Mouse (Mus musculus) megakaryocyte progenitor cell, adult 5-6 weeks (primary cell): ENCODE measurements around the gene C1qtnf2. TPM values are rescaled to one million over a fixed set of nuclear protein-coding genes. Genes with fewer than 3 reads are reported as not detected.

ENCODE experiments used
- ATAC-seq: replicated peaks from 2 replicates; pipeline ENCODE4 v1.8.0; 2016; ENCODE audit warnings: mild to moderate bottlenecking, moderate TSS enrichment, inconsistent platforms; ENCODE audit not compliant: poor library complexity
- total RNA-seq, 2 experiments: library from RNA; stranded (forward) in 1 of 2; stranded (reverse) in 1 of 2; fragments of 157-497, 149-512 nt in 1 of 2; fragments of 200-1000 nt in 1 of 2; gene quantifications; 2 replicates each; pipeline versions ENCODE4 v1.2.3 to v1.2.4; 2015 to 2017

C1qtnf2 gene
- total RNA-seq, 2 experiments from 2014 or later = not detected

GRCm38 (mm10) chr11:43528683-43529499, 54.8 kb downstream of the C1qtnf2 start, which contains the start of gene Ccnjl:
TSS of gene Ccnjl (plus strand) at chr11:43528784.
- peak; percentile 64 for ATAC-seq

- ATAC-seq = no peak
Measured at GRCm38 (mm10) chr11:43530043-43530442, 56.0 kb downstream of the C1qtnf2 start.

- ATAC-seq = no peak
Measured at GRCm38 (mm10) chr11:43531619-43532018, 57.5 kb downstream of the C1qtnf2 start.

GRCm38 (mm10) chr11:43537074-43537473, 63.0 kb downstream of the C1qtnf2 start:
- no peak for ATAC-seq

GRCm38 (mm10) chr11:43539863-43540262, 65.8 kb downstream of the C1qtnf2 start:
- ATAC-seq = no peak

Other genes with a start within 250 kb of the C1qtnf2 start
- 47.0 and 54.2 TPM in 2 replicates for gene Pttg1, start 48.0 kb upstream of the C1qtnf2 start, total RNA-seq (2015)
- gene Pttg1, start 48.0 kb upstream of the C1qtnf2 start, total RNA-seq (2017) = 47.9 and 52.5 TPM in 2 replicates
- 27.5 and 30.5 TPM in 2 replicates for gene Slu7, start 40.5 kb upstream of the C1qtnf2 start, total RNA-seq (2015)
- gene Slu7, start 40.5 kb upstream of the C1qtnf2 start, total RNA-seq (2017) = 66.0 and 73.7 TPM in 2 replicates
- 0.12 and 0.37 TPM in 2 replicates for gene Ccnjl, start 54.5 kb downstream of the C1qtnf2 start, total RNA-seq (2015)
- gene Ccnjl, start 54.5 kb downstream of the C1qtnf2 start, total RNA-seq (2017) = 0.17 and 0.20 TPM in 2 replicates
- gene 4933415A04Rik, start 112.8 kb downstream of the C1qtnf2 start, total RNA-seq (2015) = not detected in 2 replicates
- gene 4933415A04Rik, start 112.8 kb downstream of the C1qtnf2 start, total RNA-seq (2017) = not detected in 2 replicates
- not detected in 2 replicates for gene Fabp6, start 127.3 kb downstream of the C1qtnf2 start, total RNA-seq (2015)
- not detected in 2 replicates for gene Fabp6, start 127.3 kb downstream of the C1qtnf2 start, total RNA-seq (2017)
- gene Pwwp2a, start 207.7 kb downstream of the C1qtnf2 start, total RNA-seq (2015) = 44.5 and 46.9 TPM in 2 replicates
- gene Pwwp2a, start 207.7 kb downstream of the C1qtnf2 start, total RNA-seq (2017) = 27.8 and 39.3 TPM in 2 replicates